Mouse (Mus musculus): ENCODE measurements around the gene Nkx3-2.

GRCm38 (mm10) chr5:41761509-41762140, 2.7 kb downstream of the Nkx3-2 start:
- no peak for TF ChIP-seq CTCF (IDR thresholded peaks at IDR 0.05; ENCODE audit: low read depth, low read length)
- TF ChIP-seq POLR2A (IDR thresholded peaks at IDR 0.05; ENCODE audit: insufficient read depth, low read length), result no peak
- no peak for TF ChIP-seq EP300 (IDR thresholded peaks at IDR 0.05; ENCODE audit: insufficient read depth, low read depth, low read length)

Data from ES-Bruce4 (cell line).